Mouse (Mus musculus) liver, postnatal 0 days (tissue): ENCODE results near the gene Pin1.

ENCODE experiments used
- CTCF ChIP-seq: sonication (generic); IDR thresholded peaks from 2 replicates; pipeline ENCODE4 v1.5.1; 2016; ENCODE audit warnings: antibody characterized with exemption, low read depth
- EP300 ChIP-seq: IDR thresholded peaks from 2 replicates; pipeline ENCODE4 v1.6.1; 2016; ENCODE audit warnings: antibody characterized with exemption, low read depth, mild to moderate bottlenecking

GRCm38 (mm10) chr9:20672047-20672446 lies 20.2 kb downstream of the Pin1 start:
- TF ChIP-seq CTCF (no peak), EP300 (no peak)
